Mouse (Mus musculus): ENCODE measurements around the gene Mfge8.
A peak's percentile ranks its signal among the peaks of the same experiment; 100 is the strongest.

- TF ChIP-seq CTCF (IDR thresholded peaks at IDR 0.05): peak; percentile 55
- no peak for TF ChIP-seq EP300 (IDR thresholded peaks at IDR 0.05)
Measured at GRCm38 (mm10) chr7:79089111-79089510, 59.7 kb downstream of the Mfge8 start.

Data from lung, postnatal 0 days (tissue).